Mouse (Mus musculus) midbrain, embryonic 15.5 days (tissue): ENCODE measurements around the gene Rps11. TPM values are rescaled to one million over a fixed set of nuclear protein-coding genes. Genes with fewer than 3 reads are reported as not detected.
"Not testable (repeated sequence)": the region's sequence is repeated elsewhere in the genome, so short reads cannot be mapped to it uniquely, and the experiment has no call there.

Experiments
- ATAC-seq: fragments of 200-750 bp; cut with Nextera tagmentation; replicated peaks from 2 replicates; pipeline ENCODE4 v1.8.0; 2017; ENCODE audit warnings: moderate TSS enrichment
- H3K27ac ChIP-seq: fragments of 300-500 bp; sonication (generic); 2 replicates; pipeline ENCODE4 v1.5.1; 2015; ENCODE audit warnings: mild to moderate bottlenecking, inconsistent platforms
- H3K27me3 ChIP-seq: fragments of 300-500 bp; sonication (generic); replicated peaks from 2 replicates; pipeline ENCODE4 v1.6.1; 2015; ENCODE audit warnings: inconsistent platforms
- H3K36me3 ChIP-seq: fragments of 300-500 bp; sonication (generic); replicated peaks from 2 replicates; pipeline ENCODE4 v1.6.1; 2015; ENCODE audit warnings: inconsistent platforms
- H3K4me1 ChIP-seq: fragments of 300-500 bp; sonication (generic); 2 replicates; pipeline ENCODE4 v1.6.1; 2015; ENCODE audit warnings: inconsistent platforms
- H3K4me2 ChIP-seq: fragments of 300-500 bp; sonication (generic); 2 replicates; pipeline ENCODE4 v1.6.1; 2015; ENCODE audit warnings: inconsistent platforms, mild to moderate bottlenecking, moderate library complexity
- H3K4me3 ChIP-seq: fragments of 300-500 bp; sonication (generic); 2 replicates; pipeline ENCODE4 v1.5.1; 2015; ENCODE audit warnings: mild to moderate bottlenecking, inconsistent platforms
- H3K9ac ChIP-seq: fragments of 300-500 bp; sonication (generic); 2 replicates; pipeline ENCODE4 v1.6.1; 2015; ENCODE audit warnings: mild to moderate bottlenecking, inconsistent platforms
- H3K9me3 ChIP-seq: fragments of 300-500 bp; sonication (generic); 2 replicates; pipeline ENCODE4 v1.6.1; 2016; ENCODE audit warnings: inconsistent platforms
- WGBS: fragments of 180-500 bp; shearing (Covaris S2); methylation state at CpG from one replicate; pipeline ENCODE4 v1.1.7; 2015; ENCODE audit warnings: mixed read lengths; 5-methylcytosine and 5-hydroxymethylcytosine counted together
- polyA plus RNA-seq: library from polyadenylated mRNA; unstranded; fragments of >200 nt; fragmentation: Nextera tagmentation; extraction: Ambion mirVana; gene quantifications from 2 replicates; pipeline ENCODE4 v1.2.1, GENCODE M21; 2015

Gene Rps11
- polyA plus RNA-seq, 1 experiment from 2014 or later, result 742 TPM

- no peaks in the 10 kb centered on the region for H3K36me3 ChIP-seq
- no peak overlapping the region for H3K4me3 ChIP-seq
- no peak overlapping the region for H3K27ac ChIP-seq
- no peaks in the 10 kb centered on the region for H3K4me1 ChIP-seq
- no peak for ATAC-seq
- H3K9ac ChIP-seq, result no peak overlapping the region
- H3K27me3 ChIP-seq, result no peaks in the 10 kb centered on the region
- H3K4me2 ChIP-seq, result no peak overlapping the region
- WGBS, result 89% methylated on average over 8 of the region's 8 CpGs
- H3K9me3 ChIP-seq, result no peaks in the 10 kb centered on the region
Observed at GRCm38 (mm10) chr7:45098541-45099240, 25.5 kb downstream of the Rps11 start.

GRCm38 (mm10) chr7:45097479-45097878 lies 26.8 kb downstream of the Rps11 start:
- no peak for ATAC-seq
- no peak overlapping the region for H3K4me2 ChIP-seq
- no peak overlapping the region for H3K4me3 ChIP-seq
- WGBS, result 82% methylated on average over 6 of the region's 6 CpGs
- H3K9ac ChIP-seq, result no peak overlapping the region
- H3K9me3 ChIP-seq, result no peaks in the 10 kb centered on the region
- no peaks in the 10 kb centered on the region for H3K4me1 ChIP-seq
- no peaks in the 10 kb centered on the region for H3K27me3 ChIP-seq
- no peaks in the 10 kb centered on the region for H3K36me3 ChIP-seq
- H3K27ac ChIP-seq, result no peak overlapping the region

- H3K27me3 ChIP-seq, H3K36me3 ChIP-seq, ATAC-seq, H3K4me1 ChIP-seq, H3K4me2 ChIP-seq, H3K27ac ChIP-seq, H3K9ac ChIP-seq, H3K9me3 ChIP-seq, H3K4me3 ChIP-seq: not testable (repeated sequence)
- WGBS, result 91% methylated on average over 14 of the region's 14 CpGs
Observed at GRCm38 (mm10) chr7:45095965-45096364, 28.3 kb downstream of the Rps11 start.

GRCm38 (mm10) chr7:45095367-45095766 lies 28.9 kb downstream of the Rps11 start:
- 87% methylated on average over 6 of the region's 6 CpGs for WGBS
- no peak for ATAC-seq

GRCm38 (mm10) chr7:45094121-45094520 lies 30.1 kb downstream of the Rps11 start:
- peaks cover 8% of the 10 kb centered on the region for H3K4me1 ChIP-seq
- no peaks in the 10 kb centered on the region for H3K36me3 ChIP-seq
- no peak overlapping the region for H3K4me2 ChIP-seq
- 77% methylated on average over 7 of the region's 7 CpGs for WGBS
- H3K9me3 ChIP-seq, result no peaks in the 10 kb centered on the region
- no peak for ATAC-seq
- H3K9ac ChIP-seq, result no peak overlapping the region
- H3K4me3 ChIP-seq, result no peak overlapping the region
- H3K27me3 ChIP-seq, result no peaks in the 10 kb centered on the region
- H3K27ac ChIP-seq, result no peak overlapping the region

More at GRCm38 (mm10) chr7:45095367-45095766, 28.9 kb downstream of the Rps11 start:
- Histone ChIP-seq H3K4me2 (no peak overlapping the region), H3K27me3 (no peaks in the 10 kb centered on the region), H3K9ac (no peak overlapping the region), H3K9me3 (no peaks in the 10 kb centered on the region), H3K36me3 (no peaks in the 10 kb centered on the region), H3K4me3 (no peak overlapping the region), H3K27ac (no peak overlapping the region), H3K4me1 (peaks cover 8% of the 10 kb centered on the region)

GRCm38 (mm10) chr7:45093516-45093905 lies 30.7 kb downstream of the Rps11 start:
- Histone ChIP-seq H3K9me3 (no peaks in the 10 kb centered on the region), H3K36me3 (no peaks in the 10 kb centered on the region), H3K27me3 (no peaks in the 10 kb centered on the region), H3K9ac (no peak overlapping the region), H3K4me3 (no peak overlapping the region), H3K4me2 (no peak overlapping the region), H3K4me1 (peaks cover 8% of the 10 kb centered on the region), H3K27ac (no peak overlapping the region)
- ATAC-seq, result no peak
- 31% methylated on average over 18 of the region's 18 CpGs for WGBS

- WGBS, result 69% methylated on average over 12 of the region's 12 CpGs
Observed at GRCm38 (mm10) chr7:45092828-45093515, 31.3 kb downstream of the Rps11 start.

GRCm38 (mm10) chr7:45092048-45092447 lies 32.2 kb downstream of the Rps11 start, which contains the start of gene Rcn3:
Gene Rcn3, minus strand, starts transcription at chr7:45092221.
- ATAC-seq, result peak; percentile 96
- H3K36me3 ChIP-seq, result no peaks in the 10 kb centered on the region
- H3K9me3 ChIP-seq, result no peaks in the 10 kb centered on the region
- no peak within 1 kb of the TSS for H3K27ac ChIP-seq
- H3K4me3 ChIP-seq, result peak within 1 kb of the TSS; percentile 36
- H3K27me3 ChIP-seq, result no peaks in the 10 kb centered on the region
- WGBS, result under 1% methylated on average over 16 of the region's 16 CpGs
- peak within 1 kb of the TSS; percentile 22; the same call in 1 of the 2 replicates for H3K9ac ChIP-seq
- peak within 1 kb of the TSS; percentile 56 for H3K4me2 ChIP-seq
- peaks cover 8% of the 10 kb centered on the region for H3K4me1 ChIP-seq

More at GRCm38 (mm10) chr7:45092828-45093515, 31.3 kb downstream of the Rps11 start:
- H3K36me3 ChIP-seq, result no peaks in the 10 kb centered on the region
- H3K27me3 ChIP-seq, result no peaks in the 10 kb centered on the region
- no peak overlapping the region for H3K4me3 ChIP-seq
- no peak overlapping the region for H3K9ac ChIP-seq
- no peaks in the 10 kb centered on the region for H3K9me3 ChIP-seq
- no peak for ATAC-seq
- no peak overlapping the region for H3K27ac ChIP-seq
- H3K4me1 ChIP-seq, result peaks cover 8% of the 10 kb centered on the region
- H3K4me2 ChIP-seq, result no peak overlapping the region

- WGBS, result 16% methylated on average over 35 of the region's 35 CpGs
- H3K4me2 ChIP-seq, result peak overlapping the region; percentile 56
- H3K4me1 ChIP-seq, result peaks cover 8% of the 10 kb centered on the region
- H3K27me3 ChIP-seq, result no peaks in the 10 kb centered on the region
- H3K4me3 ChIP-seq, result peak overlapping the region; percentile 36
- no peaks in the 10 kb centered on the region for H3K36me3 ChIP-seq
- no peak overlapping the region for H3K27ac ChIP-seq
- H3K9me3 ChIP-seq, result no peaks in the 10 kb centered on the region
- ATAC-seq, result peak; percentile 62
- H3K9ac ChIP-seq, result peak overlapping the region; percentile 22; the same call in 1 of the 2 replicates
Observed at GRCm38 (mm10) chr7:45091001-45091990, 32.9 kb downstream of the Rps11 start.

GRCm38 (mm10) chr7:45090251-45090977 lies 33.8 kb downstream of the Rps11 start:
- Histone ChIP-seq H3K36me3 (no peaks in the 10 kb centered on the region), H3K4me2 (no peak overlapping the region), H3K4me3 (no peak overlapping the region), H3K4me1 (peaks cover 8% of the 10 kb centered on the region), H3K9me3 (no peaks in the 10 kb centered on the region), H3K27me3 (no peaks in the 10 kb centered on the region), H3K9ac (no peak overlapping the region), H3K27ac (no peak overlapping the region)
- WGBS, result 82% methylated on average over 13 of the region's 13 CpGs
- no peak for ATAC-seq

- Histone ChIP-seq H3K9ac (no peak overlapping the region), H3K36me3 (no peaks in the 10 kb centered on the region), H3K9me3 (no peaks in the 10 kb centered on the region), H3K27ac (no peak overlapping the region), H3K4me1 (peaks cover 8% of the 10 kb centered on the region), H3K4me3 (no peak overlapping the region), H3K4me2 (no peak overlapping the region), H3K27me3 (no peaks in the 10 kb centered on the region)
- no peak for ATAC-seq
- 93% methylated on average over 17 of the region's 17 CpGs for WGBS
Observed at GRCm38 (mm10) chr7:45088597-45088996, 35.6 kb downstream of the Rps11 start.
